Mouse (Mus musculus) layer of hippocampus, postnatal 36 days (tissue): ENCODE measurements around the gene Wdr78. TPM values are rescaled to one million over a fixed set of nuclear protein-coding genes. Genes with fewer than 3 reads are reported as not detected.
A peak's percentile ranks its signal among the peaks of the same experiment; 100 is the strongest.

Experiments
- DNase-seq, 2 experiments: peaks; one replicate each; pipeline ENCODE4 v3.0.0; 2022
- total RNA-seq, 2 experiments: library from RNA; stranded (reverse); gene quantifications; 2 replicates each; pipeline ENCODE4 v1.2.3; 2021

Wdr78 gene
- total RNA-seq, result 10 to 100 TPM; 15.9 to 16.7 TPM

DNA sequence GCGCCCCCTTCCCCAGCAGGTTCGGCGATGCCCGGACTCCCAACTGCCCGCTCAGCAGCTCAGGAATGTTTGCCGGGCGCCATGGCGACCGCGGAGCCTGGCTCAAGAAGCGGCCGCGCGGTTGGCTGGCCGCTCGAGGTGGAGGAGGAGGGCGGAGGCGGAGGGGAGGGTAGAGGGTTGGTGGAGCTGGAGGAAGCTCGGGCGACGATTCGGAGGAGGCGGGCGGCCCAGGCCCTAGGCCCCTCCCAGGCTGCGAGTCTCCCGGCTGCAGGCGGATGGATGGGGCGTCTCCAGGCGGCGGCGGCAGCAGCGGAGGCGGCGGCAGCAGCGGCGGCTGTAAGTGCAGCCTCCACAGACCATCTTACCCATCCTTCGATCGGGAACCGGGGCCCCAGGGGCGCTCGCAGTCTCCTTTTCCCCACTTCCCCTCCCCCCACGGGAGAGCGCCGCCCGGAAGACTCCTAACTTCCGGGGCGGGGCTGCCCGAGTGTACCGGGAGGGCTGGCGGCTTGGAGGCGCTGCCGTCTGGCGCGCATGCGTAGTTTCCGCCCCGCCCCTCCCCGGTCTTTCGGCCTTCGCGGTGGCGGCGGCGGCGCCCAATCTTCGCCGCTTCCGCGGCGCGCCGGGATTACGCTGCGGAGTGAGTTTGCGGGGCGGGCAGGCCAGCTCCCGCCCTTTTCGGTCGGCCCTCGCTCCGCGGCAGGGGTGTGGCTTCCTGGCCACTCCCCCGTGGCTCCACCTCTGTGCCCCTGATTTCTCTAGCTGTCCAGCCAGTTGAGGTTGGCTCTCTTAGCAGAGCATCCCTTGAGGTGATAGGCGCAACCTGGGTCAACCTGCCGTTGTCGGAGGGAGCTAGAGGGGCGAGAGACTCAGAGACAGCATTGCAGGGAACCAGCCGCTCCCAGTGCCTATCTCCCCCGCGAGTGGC, at the start of gene Wdr78, which contains the start of gene Mier1:
TSS of gene Wdr78 (minus strand) at position 372 of the 928 bp plus-strand sequence.
TSS of gene Mier1 (plus strand) at position 207 of the 928 bp plus-strand sequence.
- DNase-seq, result peak; percentile 96

DNA sequence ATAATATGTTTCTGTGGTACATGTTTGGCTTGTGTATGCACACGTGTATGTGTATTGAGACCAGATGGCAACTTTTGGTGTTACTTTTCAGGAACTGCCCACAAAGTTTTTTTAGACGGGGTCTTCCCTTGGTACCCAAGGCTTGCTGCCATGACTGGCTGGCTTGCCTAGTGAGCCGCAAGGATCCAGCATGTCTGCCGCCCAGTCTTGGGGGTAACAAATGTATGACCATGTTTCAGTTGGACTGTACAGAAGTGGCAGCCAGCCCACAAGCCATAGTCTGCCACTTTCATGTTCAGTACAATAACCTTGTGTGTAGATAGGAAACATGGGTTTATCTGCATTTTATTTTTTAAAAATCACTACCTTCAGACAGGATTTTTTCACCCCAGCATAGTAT, 44.4 kb upstream of the Wdr78 start:
- DNase-seq, result no peak

DNA sequence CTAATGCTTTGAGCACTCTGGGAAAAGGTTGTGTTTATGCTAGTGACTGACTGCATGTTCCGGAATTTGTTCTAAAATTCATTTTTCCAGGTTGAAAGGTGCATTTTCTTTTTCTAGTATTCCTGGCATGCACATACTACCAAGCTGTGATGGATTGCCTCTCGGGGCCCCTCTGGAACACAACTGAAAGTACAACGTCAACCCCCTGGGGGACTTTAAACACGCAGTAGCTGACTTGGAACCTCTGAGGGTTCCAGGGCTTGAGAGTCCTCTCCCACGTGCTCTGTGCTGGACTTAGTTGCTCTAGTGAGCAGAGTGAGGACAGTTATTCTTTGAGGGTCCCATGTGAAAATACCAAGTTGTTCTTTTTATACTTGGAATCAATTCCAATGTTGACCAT, 37.6 kb upstream of the Wdr78 start:
- no peak for DNase-seq

DNA sequence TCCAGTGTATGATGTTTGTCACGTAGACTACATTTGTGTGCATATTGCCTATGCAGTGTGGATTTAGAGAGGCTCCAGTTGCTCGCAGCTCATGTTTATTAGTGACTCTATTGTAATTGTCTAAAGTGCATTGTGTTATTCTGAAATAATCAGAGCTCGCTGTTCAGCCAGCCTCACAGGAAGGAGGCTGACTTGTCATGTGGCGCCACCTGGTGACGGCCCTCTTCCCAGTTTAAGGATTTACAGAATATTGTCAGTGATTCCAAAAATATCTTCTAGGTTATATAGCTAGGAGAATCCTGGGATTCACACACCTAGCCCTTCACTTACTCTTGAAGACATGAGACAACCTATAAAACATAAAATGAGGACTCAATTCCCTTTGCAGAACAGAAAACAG, 32.0 kb upstream of the Wdr78 start:
- peak; percentile 69 to 73 for DNase-seq

DNA sequence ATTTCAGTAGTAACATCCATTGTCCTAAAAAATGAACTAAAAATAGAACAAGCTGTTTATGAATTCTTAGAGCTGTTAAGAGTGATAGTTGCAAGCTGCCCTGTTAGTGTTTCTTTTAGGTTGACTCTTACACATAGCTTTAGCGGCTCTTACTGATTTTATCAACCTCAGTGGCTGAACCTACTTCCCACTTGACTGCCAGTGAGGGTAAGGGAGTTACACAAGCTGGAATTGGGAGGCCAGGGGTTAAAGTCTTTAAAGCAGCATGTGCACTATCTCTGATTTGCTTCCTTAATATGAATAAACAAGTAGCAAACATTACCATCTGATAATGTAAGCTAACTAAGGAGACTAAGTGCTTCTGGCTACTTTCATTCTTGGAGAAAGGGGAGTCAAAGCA, 22.6 kb upstream of the Wdr78 start:
- no peak for DNase-seq

DNA sequence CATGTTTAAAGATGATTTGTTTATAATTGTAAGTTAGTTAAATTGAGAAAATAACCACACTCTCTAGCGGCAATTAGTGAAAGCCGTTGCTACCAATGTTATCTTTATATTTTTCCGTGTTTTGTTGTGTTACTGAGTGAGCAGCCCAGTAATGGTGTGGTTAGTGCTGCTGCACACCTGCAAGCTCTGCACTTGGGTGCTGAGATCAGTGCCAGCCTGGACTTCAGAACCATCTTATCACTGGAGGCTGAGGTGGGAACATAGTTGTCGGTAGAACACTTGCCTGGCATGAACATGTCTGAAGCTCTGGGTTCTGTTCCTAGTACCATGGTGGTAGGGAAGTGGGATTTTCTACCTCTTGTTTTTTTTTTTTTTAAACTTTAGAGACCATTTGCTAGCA, 12.2 kb upstream of the Wdr78 start:
- no peak for DNase-seq

DNA sequence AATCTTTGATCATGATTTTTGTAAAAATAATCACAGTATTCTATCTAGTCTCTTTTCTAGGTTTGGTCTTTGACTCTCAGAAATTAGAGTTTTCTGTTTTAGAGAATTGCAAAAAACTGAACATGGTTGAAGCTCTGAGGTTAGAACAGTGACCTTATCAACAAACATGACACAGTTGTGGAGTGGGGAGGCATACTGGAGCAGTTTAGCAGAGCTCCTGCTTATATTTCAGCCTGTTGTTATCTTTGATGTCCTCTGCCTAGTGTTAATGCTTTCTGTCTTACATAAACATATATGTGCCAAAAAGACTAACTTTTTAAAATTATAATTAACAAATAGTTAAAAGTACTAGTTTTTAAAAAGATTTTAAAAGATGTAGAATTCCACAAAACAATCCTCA, 9.3 kb upstream of the Wdr78 start:
- no peak for DNase-seq

DNA sequence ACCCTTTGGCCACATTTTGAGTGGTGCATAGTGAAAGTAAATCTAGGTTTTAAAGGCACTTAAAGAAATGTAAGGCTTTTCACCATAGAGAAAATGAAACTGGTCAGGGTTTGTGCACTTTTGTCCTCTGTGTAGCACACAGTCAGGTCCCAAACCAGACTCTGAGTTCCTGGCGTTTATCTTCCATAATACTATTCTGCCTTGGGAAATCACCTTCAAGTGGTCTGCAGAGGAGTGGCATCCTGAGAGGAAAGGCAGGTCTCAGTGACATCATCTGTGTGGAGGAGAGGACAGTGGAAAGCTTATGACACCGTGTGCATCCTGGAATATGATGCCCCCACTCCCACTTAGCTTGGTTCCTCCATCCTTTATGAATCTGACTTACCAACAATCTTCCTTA, 8.7 kb upstream of the Wdr78 start:
- DNase-seq, result no peak

DNA sequence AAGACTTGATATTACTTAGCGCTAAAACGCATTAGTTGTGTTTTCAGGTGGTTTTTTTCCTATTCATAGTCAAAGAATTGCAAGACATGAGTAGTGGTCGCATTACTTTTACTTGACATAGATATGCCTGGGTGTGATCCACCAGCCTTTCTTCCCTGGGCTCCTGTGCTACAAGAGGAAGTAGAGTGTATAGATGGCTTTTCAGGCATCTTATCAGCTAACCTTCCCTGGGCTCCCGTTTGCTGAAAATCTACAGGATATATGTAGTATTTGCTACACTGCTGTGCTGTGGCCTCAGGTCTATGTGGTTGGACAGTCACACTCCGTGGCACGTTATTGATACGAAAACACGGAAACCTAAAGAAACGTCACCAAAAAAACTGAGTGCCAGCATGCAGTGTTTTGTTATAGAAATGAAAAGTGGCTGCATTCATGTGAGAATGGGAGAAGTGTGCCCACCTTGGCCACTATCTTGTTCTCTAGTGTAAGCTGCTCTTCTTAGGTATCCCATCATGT, 6.6 kb upstream of the Wdr78 start:
- no peak for DNase-seq

DNA sequence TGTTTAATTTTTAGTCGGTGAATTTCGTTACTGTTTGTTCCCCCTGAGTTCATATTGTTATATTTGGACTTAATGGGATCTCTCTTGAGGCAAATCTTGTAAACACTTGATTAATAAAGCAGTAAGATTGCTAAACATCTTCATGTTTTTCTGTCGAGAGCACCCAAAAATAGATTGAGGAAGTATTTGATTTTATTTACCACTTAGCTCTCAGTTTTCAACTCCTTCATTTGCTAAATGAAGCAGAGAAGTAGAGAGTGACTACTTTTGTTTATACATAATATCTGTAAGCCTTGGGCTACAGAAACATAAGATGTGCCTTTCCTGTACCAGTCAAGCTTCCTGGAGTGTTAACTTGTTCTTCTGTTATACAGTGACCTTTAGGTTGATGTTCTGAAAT, 6.0 kb upstream of the Wdr78 start:
- no peak for DNase-seq

DNA sequence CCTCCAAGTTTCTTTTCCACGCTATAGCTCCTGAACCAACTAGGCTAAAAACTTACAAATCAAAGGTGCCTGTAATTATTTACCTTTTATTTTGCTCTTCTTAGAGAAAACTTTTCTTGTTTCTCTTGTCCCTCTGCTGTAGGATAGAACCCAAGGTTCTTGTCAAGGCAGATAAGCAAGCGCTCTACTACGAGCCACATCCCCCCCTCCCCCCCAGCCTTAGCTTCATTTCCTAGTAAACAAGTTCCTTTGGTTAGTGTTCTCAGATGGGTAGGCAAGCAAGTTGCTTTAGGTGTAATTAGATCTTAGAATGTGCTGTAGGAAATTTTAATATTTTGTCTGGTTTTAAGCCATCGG, 5.7 kb upstream of the Wdr78 start:
- no peak for DNase-seq

DNA sequence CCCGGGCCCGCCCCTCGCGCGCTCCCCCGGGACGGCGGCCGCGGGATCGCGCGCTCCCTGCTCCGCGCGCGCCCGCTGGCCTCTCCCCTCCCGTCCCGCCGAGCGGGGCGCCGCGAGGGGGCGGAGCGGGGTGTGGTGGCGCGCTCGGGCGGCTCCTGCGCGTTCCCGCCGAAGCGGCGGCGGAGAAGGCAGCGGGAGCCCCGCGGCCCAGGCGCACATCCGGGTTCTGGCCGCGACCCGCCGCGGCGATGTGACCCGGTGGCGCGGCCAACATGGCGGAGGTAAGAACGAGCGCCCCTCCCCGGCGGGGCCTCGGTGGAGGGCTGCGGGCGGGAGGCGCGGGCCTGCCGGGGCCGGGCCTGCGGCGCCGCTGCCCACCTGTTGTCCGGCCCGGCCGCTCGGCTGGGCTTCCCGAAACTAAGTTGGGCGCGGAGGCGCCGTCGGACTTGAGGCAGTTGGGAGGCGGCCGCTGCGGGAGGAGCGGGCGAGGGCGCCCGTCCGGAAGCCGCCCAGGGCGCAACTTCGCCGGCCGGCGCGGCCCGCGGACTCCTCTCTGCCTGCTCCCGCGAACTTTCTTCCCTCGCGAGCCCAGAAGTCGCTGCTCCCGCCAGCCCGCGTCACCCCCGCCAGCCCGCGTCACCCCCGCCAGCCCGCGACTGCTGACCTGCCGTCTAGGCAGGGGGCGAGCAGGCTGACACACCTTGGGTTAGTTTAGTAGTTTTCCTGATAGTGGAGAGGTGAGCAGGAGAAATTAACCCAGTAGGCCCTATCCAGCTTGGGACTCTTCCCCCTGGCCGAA, 5.1 kb upstream of the Wdr78 start:
- peak; percentile 76 to 77 for DNase-seq

DNA sequence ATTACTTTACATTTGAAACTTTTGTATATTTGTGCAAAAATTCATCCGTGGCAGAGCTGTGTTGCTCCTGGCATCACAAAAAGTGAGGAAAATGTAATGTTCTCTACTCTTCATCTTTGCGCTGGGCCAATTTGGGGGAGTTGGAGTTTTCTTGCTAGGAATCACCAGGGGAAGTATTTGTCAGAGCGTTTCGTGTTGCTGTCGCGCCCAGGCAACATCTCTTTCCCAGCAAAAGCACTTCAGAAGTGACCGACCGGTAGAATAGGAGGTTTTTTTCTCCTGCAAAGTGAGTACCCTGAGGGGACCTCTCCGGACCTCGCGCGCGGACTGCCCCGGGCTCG, 4.5 kb upstream of the Wdr78 start:
- no peak for DNase-seq

DNA sequence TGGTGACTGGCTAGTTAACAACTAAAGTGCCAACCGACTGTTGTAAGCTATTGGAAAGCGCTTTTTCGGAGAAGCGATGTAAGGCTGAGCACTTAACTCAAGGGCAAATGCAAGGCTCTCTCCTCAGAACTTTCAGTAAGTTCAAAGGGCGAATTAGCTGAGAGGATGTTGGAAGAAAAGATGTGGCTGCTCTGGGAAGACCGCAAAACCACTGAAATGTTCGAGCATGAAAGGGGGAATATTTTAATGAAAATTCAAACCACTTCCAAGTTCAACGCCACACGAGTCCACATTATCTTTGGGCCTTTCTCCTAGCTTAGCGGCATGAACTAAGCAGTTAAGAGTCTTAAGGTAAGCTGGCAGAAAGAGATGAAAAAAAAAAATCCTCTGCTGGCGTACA, 953 bp downstream of the Wdr78 start:
- DNase-seq, result no peak

DNA sequence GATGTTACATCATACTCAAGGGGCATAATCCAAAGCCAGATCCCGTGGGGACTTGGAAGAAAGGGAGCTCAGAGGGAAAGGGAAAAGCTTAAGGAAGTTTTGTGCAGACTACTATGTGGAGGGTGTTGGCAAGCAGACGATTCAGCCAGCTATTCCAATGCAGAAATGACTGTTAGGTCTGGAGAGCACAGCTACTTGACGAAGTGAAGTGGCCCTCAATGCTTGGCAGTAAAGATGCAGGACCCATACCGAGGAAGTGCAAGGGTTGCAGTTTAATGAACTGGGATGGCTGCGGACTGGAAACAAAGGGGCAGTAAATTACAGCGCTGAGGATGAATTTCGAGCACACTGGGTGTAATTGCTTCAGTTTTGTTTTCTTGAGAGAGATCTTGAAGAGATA, 1.7 kb downstream of the Wdr78 start:
- no peak for DNase-seq

DNA sequence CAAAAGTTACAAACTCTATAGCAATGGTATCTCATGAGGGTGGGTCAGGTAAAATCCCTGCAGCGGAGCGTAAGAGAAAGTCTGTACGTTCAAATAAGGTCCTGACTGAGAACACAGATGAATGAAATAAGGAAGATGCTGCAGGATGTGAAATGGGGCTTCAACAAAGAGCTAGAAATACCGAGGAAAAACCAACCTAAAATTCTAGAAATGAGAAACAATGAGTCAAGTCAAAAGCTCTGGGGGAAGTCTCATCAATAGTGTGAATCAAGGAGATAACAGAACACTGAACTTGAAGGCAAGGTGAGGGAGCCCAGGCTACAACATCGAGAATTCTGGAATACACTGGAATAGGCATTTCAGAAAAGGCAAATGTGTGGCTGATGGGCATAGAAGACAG, 15.8 kb downstream of the Wdr78 start:
- no peak for DNase-seq

DNA sequence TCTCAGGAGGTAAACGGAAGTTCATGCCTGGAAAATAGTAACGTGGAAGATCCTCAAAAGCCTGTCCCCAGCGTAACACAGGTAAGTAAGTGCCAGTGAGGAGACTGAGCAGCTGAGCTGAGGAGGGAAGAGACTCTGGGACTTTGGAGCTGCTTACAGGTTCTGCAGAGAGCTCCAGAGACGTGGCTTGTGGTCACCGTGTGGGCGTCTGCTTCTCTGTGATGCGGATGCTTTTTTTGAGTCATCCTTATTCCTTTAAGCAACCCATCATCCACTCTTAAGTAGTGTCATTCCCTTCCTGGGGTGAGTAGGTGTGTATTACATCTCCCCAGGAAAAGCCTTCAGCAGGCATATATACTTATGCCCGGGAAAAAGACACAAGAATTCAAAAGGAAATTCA, 18.4 kb downstream of the Wdr78 start:
- no peak for DNase-seq

DNA sequence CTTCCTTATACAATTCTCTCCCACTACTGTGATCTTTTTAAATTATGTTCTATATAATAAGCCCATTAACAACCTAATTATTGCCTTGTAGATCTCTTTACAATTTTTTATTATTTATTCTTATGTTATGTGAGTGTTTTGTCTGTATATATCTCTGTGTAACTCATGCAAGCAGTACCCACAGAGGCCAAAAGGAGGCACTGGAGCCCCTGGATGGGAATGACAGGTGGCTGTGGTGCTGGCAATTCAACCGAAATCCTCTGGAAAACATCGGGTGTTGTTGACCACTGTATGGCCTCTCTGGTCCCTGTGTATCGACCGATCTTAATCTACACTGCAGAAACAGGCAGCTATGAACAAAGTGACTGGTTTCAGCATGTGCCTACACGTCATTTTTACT, 29.1 kb downstream of the Wdr78 start:
- no peak for DNase-seq

DNA sequence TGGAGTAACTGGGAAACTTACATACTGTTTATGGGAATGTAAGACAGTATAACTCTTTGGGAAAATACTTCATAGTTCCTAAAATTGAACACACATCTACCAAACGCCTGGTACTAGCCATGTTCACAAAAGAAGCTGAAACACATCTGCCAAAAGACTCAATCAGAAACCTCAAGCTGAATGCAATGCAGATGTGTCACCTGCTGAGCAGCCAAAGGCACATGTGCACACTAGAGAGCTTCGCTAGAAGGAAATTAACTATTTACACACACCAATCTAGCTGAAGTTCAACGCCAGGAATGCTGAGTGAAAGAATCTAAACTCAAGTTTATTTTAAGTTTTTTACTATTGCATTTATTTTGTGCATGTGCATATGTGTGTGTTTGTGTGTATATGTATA, 43.7 kb downstream of the Wdr78 start:
- DNase-seq, result no peak

DNA sequence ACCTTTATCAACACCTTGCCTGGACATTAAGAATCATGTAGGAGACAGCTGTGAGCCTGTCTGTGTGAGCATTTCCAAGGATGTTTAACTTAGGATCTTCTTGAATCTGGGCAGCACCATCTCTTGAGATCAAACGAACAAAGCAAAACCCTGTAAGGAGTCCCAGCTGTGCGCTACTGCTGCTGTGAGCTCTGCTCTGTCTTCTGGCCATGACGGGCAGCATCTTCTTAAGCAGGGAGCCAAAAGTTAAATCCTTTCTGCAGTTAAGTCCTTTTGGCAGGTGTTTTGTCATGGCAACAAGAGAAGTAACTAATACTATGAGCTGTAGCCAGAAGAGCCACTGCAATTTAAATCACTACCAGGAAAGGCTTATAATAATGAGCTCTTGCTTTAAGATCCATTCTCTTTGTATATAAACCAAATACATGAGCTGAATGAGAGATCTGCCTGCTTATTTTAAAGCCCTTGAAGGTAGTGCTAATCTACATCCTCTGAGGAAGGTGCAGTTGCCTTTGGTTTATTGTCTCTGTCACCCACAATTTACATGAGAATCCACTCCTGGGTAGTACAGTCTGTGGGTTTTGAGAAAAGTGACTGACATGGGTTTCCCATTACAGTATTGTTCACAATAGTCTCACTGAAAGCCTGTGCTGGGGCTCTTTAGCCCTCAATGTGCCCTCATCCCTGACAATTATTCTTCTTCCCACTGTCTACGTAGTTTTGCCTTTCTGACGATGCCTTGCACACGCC, 46.3 kb downstream of the Wdr78 start:
- DNase-seq, result no peak

DNA sequence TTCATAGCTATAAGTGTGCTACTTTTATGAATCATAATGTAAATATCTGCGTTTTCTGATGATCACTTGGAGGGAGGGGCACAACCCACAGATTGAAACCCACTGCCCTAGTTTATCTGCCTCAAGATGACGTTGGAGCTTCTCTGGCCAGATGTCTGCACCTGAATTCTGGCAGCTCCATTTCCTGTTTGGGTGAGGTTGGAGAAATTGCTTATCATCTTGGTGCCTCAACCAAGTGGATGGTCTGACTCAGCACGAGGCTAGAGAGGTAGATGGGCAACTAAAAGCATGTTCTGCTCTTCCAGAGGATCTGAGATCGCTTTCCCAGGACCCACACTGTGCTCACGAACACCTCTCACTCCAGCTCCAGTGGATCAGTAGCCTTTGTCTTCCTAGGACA, 49.4 kb downstream of the Wdr78 start:
- no peak for DNase-seq

DNA sequence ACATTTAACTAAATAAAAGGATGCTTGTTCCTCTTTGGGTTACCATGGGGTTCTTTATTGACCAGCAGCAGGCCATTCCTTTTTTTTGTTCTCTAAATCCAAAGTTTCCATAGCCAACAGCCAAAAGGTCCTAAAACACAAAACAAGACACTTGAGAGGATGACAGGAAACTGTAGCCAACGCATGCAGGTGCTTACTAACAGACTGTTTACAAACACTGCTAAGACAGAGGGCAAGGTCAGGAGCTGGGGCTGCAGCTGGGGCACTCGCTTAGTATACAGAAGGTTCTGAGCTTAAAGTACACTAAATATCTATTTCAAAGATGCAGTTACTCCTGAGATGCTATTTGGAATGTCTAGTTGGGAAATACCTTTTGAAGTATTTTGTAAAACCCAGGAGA, 49.9 kb downstream of the Wdr78 start:
- DNase-seq, result no peak

DNA sequence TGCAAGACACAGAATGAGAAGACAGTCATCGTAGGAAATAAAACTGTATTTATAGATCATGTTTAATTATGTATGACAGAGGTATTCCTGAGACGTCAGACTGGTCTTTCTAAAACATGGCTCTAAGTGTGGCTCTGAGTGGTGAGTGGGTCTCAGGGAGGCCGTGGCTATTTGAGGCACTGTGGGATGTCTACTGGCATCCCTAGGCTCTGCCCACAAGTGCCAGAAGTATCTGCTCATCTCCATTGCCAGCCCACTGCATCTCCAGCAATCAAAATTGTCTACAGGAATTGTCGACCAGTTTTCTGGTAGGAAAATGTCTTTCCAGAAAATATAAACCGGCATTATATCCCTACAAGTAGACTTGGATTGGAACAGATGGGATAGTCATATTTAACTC, 57.4 kb downstream of the Wdr78 start:
- DNase-seq, result no peak
